Mouse (Mus musculus) embryonic facial prominence, embryonic 10.5 days (tissue): ENCODE data around the gene BC048562. TPM values are rescaled to one million over a fixed set of nuclear protein-coding genes. Genes with fewer than 3 reads are reported as not detected.

Experiments
- DNase-seq: peaks from one replicate; pipeline ENCODE4 v3.0.0-alpha.2; 2017; ENCODE audit warnings: low spot score
- H3K27ac ChIP-seq: fragments of 300-500 bp; sonication (generic); replicated peaks from 2 replicates; pipeline ENCODE4 v1.5.1; 2016; ENCODE audit warnings: mild to moderate bottlenecking
- H3K27me3 ChIP-seq: fragments of 300-500 bp; sonication (generic); replicated peaks from 2 replicates; pipeline ENCODE4 v1.6.1; 2016; ENCODE audit warnings: low read depth, mild to moderate bottlenecking; ENCODE audit not compliant: poor library complexity, severe bottlenecking
- H3K36me3 ChIP-seq: fragments of 300-500 bp; sonication (generic); replicated peaks from 2 replicates; pipeline ENCODE4 v1.6.1; 2016; ENCODE audit warnings: mild to moderate bottlenecking, moderate library complexity
- H3K4me1 ChIP-seq: fragments of 300-500 bp; sonication (generic); 2 replicates; pipeline ENCODE4 v1.6.1; 2016
- H3K4me3 ChIP-seq: fragments of 300-500 bp; sonication (generic); 2 replicates; pipeline ENCODE4 v1.5.1; 2016; ENCODE audit warnings: mild to moderate bottlenecking, moderate library complexity
- H3K9me3 ChIP-seq: fragments of 300-500 bp; sonication (generic); 2 replicates; pipeline ENCODE4 v1.6.1; 2016; ENCODE audit warnings: mild to moderate bottlenecking
- WGBS: fragments of 180-500 bp; shearing (Covaris S2); methylation state at CpG from one replicate; pipeline ENCODE4 v1.1.7; 2016; 5-methylcytosine and 5-hydroxymethylcytosine counted together
- polyA plus RNA-seq: library from polyadenylated mRNA; unstranded; fragments of >200 nt; fragmentation: Nextera tagmentation; extraction: Ambion mirVana; gene quantifications from 2 replicates; pipeline ENCODE4 v1.2.1, GENCODE M21; 2016

BC048562 gene
- polyA plus RNA-seq, 1 experiment from 2014 or later: not detected

GRCm38 (mm10) chr9:108485301-108485875, 49.1 kb downstream of the BC048562 start:
- 94% methylated on average over 19 of the region's 19 CpGs for WGBS
- Histone ChIP-seq H3K27me3 (no peaks in the 10 kb centered on the region), H3K9me3 (no peaks in the 10 kb centered on the region), H3K27ac (no peak overlapping the region), H3K36me3 (peaks cover 93% of the 10 kb centered on the region), H3K4me3 (no peak overlapping the region), H3K4me1 (peaks cover 24% of the 10 kb centered on the region)
- DNase-seq: no peak

GRCm38 (mm10) chr9:108486973-108487530, 50.8 kb downstream of the BC048562 start:
- 92% methylated on average over 8 of the region's 8 CpGs for WGBS
- Histone ChIP-seq H3K27ac (no peak overlapping the region), H3K4me1 (peaks cover 20% of the 10 kb centered on the region), H3K4me3 (no peak overlapping the region), H3K36me3 (peaks cover 85% of the 10 kb centered on the region), H3K9me3 (no peaks in the 10 kb centered on the region), H3K27me3 (no peaks in the 10 kb centered on the region)
- DNase-seq: no peak

- WGBS: 95% methylated on average over 17 of the region's 17 CpGs
- H3K4me1 ChIP-seq: peaks cover 25% of the 10 kb centered on the region
- no peaks in the 10 kb centered on the region for H3K27me3 ChIP-seq
- no peaks in the 10 kb centered on the region for H3K9me3 ChIP-seq
- H3K4me3 ChIP-seq: 0 out of 2 replicates have a peak overlapping the region, but pooled peaks have one; percentile 76
- H3K27ac ChIP-seq: no peak overlapping the region
- H3K36me3 ChIP-seq: peaks cover 85% of the 10 kb centered on the region
- DNase-seq: no peak
These were observed 52.1 kb downstream of the BC048562 start for GRCm38 (mm10) chr9:108488403-108488802.

- Histone ChIP-seq H3K4me1 (peaks cover 25% of the 10 kb centered on the region), H3K4me3 (peak overlapping the region; percentile 76; the same call in 1 of the 2 replicates), H3K9me3 (no peaks in the 10 kb centered on the region), H3K27me3 (no peaks in the 10 kb centered on the region), H3K27ac (peak overlapping the region; percentile 88; the same call in 1 of the 2 replicates), H3K36me3 (peaks cover 85% of the 10 kb centered on the region)
- 96% methylated on average over 20 of the region's 20 CpGs for WGBS
- no peak for DNase-seq
These were observed 52.9 kb downstream of the BC048562 start for GRCm38 (mm10) chr9:108489215-108489614.

- no peak for DNase-seq
- H3K36me3 ChIP-seq: peaks cover 85% of the 10 kb centered on the region
- 70% methylated on average over 26 of the region's 26 CpGs for WGBS
These were observed 53.6 kb downstream of the BC048562 start for GRCm38 (mm10) chr9:108489702-108490558.

GRCm38 (mm10) chr9:108490559-108491285, 54.4 kb downstream of the BC048562 start, which contains the start of gene Usp19:
Usp19 (plus strand) TSS chr9:108490602.
- H3K9me3 ChIP-seq: no peaks in the 10 kb centered on the region
- peaks cover 85% of the 10 kb centered on the region for H3K36me3 ChIP-seq
- peaks cover 25% of the 10 kb centered on the region for H3K4me1 ChIP-seq
- no peaks in the 10 kb centered on the region for H3K27me3 ChIP-seq
- DNase-seq: peak; percentile 97
- peak within 1 kb of the TSS; percentile 88 for H3K27ac ChIP-seq
- under 1% methylated on average over 69 of the region's 69 CpGs for WGBS
- H3K4me3 ChIP-seq: peak within 1 kb of the TSS; percentile 76

More at GRCm38 (mm10) chr9:108489702-108490558, 53.6 kb downstream of the BC048562 start:
- Histone ChIP-seq H3K9me3 (no peaks in the 10 kb centered on the region), H3K27ac (peak overlapping the region; percentile 88), H3K4me1 (peaks cover 25% of the 10 kb centered on the region), H3K27me3 (no peaks in the 10 kb centered on the region), H3K4me3 (peak overlapping the region; percentile 76)

- 15% methylated on average over 12 of the region's 12 CpGs for WGBS
- Histone ChIP-seq H3K9me3 (no peaks in the 10 kb centered on the region), H3K4me3 (peak overlapping the region; percentile 76), H3K36me3 (peaks cover 85% of the 10 kb centered on the region), H3K4me1 (peaks cover 25% of the 10 kb centered on the region), H3K27ac (peak overlapping the region; percentile 88), H3K27me3 (no peaks in the 10 kb centered on the region)
- DNase-seq: no peak
These were observed 55.0 kb downstream of the BC048562 start for GRCm38 (mm10) chr9:108491286-108491580.

- no peak for DNase-seq
- H3K27me3 ChIP-seq: no peaks in the 10 kb centered on the region
- peak overlapping the region; percentile 76 for H3K4me3 ChIP-seq
- peaks cover 85% of the 10 kb centered on the region for H3K36me3 ChIP-seq
- no peak overlapping the region for H3K27ac ChIP-seq
- WGBS: 90% methylated on average over 16 of the region's 16 CpGs
- H3K4me1 ChIP-seq: peaks cover 25% of the 10 kb centered on the region
- H3K9me3 ChIP-seq: no peaks in the 10 kb centered on the region
These were observed 55.9 kb downstream of the BC048562 start for GRCm38 (mm10) chr9:108492043-108492750.

GRCm38 (mm10) chr9:108493246-108493645, 57.0 kb downstream of the BC048562 start:
- Histone ChIP-seq H3K4me1 (peaks cover 25% of the 10 kb centered on the region), H3K4me3 (peak overlapping the region; percentile 6; the same call in 1 of the 2 replicates), H3K9me3 (no peaks in the 10 kb centered on the region), H3K27me3 (no peaks in the 10 kb centered on the region), H3K36me3 (peaks cover 85% of the 10 kb centered on the region), H3K27ac (no peak overlapping the region)
- DNase-seq: no peak
- 94% methylated on average over 8 of the region's 8 CpGs for WGBS

- DNase-seq: no peak
- Histone ChIP-seq H3K27ac (no peak overlapping the region), H3K4me3 (no peak overlapping the region), H3K4me1 (peaks cover 25% of the 10 kb centered on the region), H3K9me3 (no peaks in the 10 kb centered on the region), H3K27me3 (no peaks in the 10 kb centered on the region), H3K36me3 (peaks cover 85% of the 10 kb centered on the region)
- WGBS: 94% methylated on average over 19 of the region's 19 CpGs
These were observed 58.0 kb downstream of the BC048562 start for GRCm38 (mm10) chr9:108494146-108494825.

GRCm38 (mm10) chr9:108494905-108495304, 58.6 kb downstream of the BC048562 start:
- no peak overlapping the region for H3K4me3 ChIP-seq
- no peak overlapping the region for H3K27ac ChIP-seq
- H3K9me3 ChIP-seq: no peaks in the 10 kb centered on the region
- 91% methylated on average over 10 of the region's 10 CpGs for WGBS
- DNase-seq: no peak
- peaks cover 85% of the 10 kb centered on the region for H3K36me3 ChIP-seq
- no peaks in the 10 kb centered on the region for H3K27me3 ChIP-seq
- H3K4me1 ChIP-seq: peaks cover 21% of the 10 kb centered on the region
